Mouse (Mus musculus): ENCODE measurements around the gene Pde10a.

DNA sequence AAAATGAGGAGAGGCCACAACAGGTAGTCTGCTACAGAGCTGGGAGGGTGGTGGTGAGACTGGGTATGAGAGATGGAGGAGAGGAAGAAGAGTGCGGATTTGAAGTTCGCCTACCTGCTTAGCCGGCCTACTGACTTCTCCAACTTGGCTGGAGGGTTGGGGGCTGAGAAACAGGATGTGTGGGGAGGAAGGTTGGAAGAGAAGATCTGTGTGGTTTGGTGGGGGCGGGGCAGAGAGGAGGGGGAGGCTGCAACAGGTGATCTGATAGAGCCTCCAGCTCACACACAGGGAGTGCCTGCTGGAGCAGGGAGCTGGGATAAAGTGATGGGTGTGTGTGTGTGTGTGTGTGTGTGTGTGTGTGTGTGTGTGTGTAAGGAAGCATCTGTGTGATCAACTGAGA lies 479.3 kb downstream of the Pde10a start:
- TF ChIP-seq CTCF (conservative IDR thresholded peaks at IDR 0.05; ENCODE audit: low read length) (no peak), POU5F1 (IDR thresholded peaks at IDR 0.05; ENCODE audit: borderline replicate concordance, low read length) (no peak), NANOG (IDR thresholded peaks at IDR 0.05; ENCODE audit: borderline replicate concordance, low read length) (no peak)
